Mouse (Mus musculus) neural tube, embryonic 15.5 days (tissue): Measurements from ENCODE around the gene AW209491. TPM values are rescaled to one million over a fixed set of nuclear protein-coding genes. Genes with fewer than 3 reads are reported as not detected.

Source experiments
- ATAC-seq: fragments of 200-750 bp; cut with Nextera tagmentation; 2 replicates; pipeline ENCODE4 v1.8.0; 2017; ENCODE audit warnings: mild to moderate bottlenecking, moderate TSS enrichment, moderate library complexity; ENCODE audit not compliant: low FRiP score
- H3K27ac ChIP-seq: fragments of 300-500 bp; sonication (generic); replicated peaks from 2 replicates; pipeline ENCODE4 v1.5.1; 2015; ENCODE audit warnings: mild to moderate bottlenecking, inconsistent platforms
- H3K27me3 ChIP-seq: fragments of 300-500 bp; sonication (generic); replicated peaks from 2 replicates; pipeline ENCODE4 v1.6.1; 2015; ENCODE audit warnings: inconsistent platforms
- H3K36me3 ChIP-seq: fragments of 300-500 bp; sonication (generic); 2 replicates; pipeline ENCODE4 v1.6.1; 2015; ENCODE audit warnings: inconsistent platforms
- H3K4me1 ChIP-seq: fragments of 300-500 bp; sonication (generic); 2 replicates; pipeline ENCODE4 v1.6.1; 2015; ENCODE audit warnings: inconsistent platforms
- H3K4me2 ChIP-seq: fragments of 300-500 bp; sonication (generic); 2 replicates; pipeline ENCODE4 v1.6.1; 2015; ENCODE audit warnings: inconsistent platforms, mild to moderate bottlenecking, moderate library complexity
- H3K4me3 ChIP-seq: fragments of 300-500 bp; sonication (generic); replicated peaks from 2 replicates; pipeline ENCODE4 v1.5.1; 2015; ENCODE audit warnings: mild to moderate bottlenecking, inconsistent platforms
- H3K9ac ChIP-seq: fragments of 300-500 bp; sonication (generic); replicated peaks from 2 replicates; pipeline ENCODE4 v1.6.1; 2015; ENCODE audit warnings: mild to moderate bottlenecking, inconsistent platforms
- H3K9me3 ChIP-seq: fragments of 300-500 bp; sonication (generic); replicated peaks from 2 replicates; pipeline ENCODE4 v1.6.1; 2016; ENCODE audit warnings: inconsistent platforms
- WGBS: fragments of 180-500 bp; shearing (Covaris S2); methylation state at CpG from one replicate; pipeline ENCODE4 v1.1.7; 2015; ENCODE audit warnings: mixed read lengths; 5-methylcytosine and 5-hydroxymethylcytosine counted together
- polyA plus RNA-seq: library from polyadenylated mRNA; unstranded; fragments of >200 nt; fragmentation: Nextera tagmentation; extraction: Ambion mirVana; gene quantifications from 2 replicates; pipeline ENCODE4 v1.2.1, GENCODE M21; 2015

Gene AW209491
- polyA plus RNA-seq, 1 experiment from 2014 or later = 44.5 TPM

- Histone ChIP-seq H3K4me3 (no peak overlapping the region), H3K36me3 (no peaks in the 10 kb centered on the region), H3K27ac (no peak overlapping the region), H3K4me1 (no peaks in the 10 kb centered on the region), H3K4me2 (no peak overlapping the region), H3K9ac (no peak overlapping the region), H3K9me3 (no peaks in the 10 kb centered on the region), H3K27me3 (no peaks in the 10 kb centered on the region)
- peak; percentile 50; the same call in 1 of the 2 replicates for ATAC-seq
- WGBS = 24% methylated on average over 2 of the region's 2 CpGs
These were observed 40.4 kb downstream of the AW209491 start for GRCm38 (mm10) chr13:14670342-14670741.

Other genes with a start within 250 kb of the AW209491 start
- 30.7 and 42.7 TPM in 2 replicates for gene Hecw1, start 106.9 kb upstream of the AW209491 start, polyA plus RNA-seq
- 112 and 127 TPM in 2 replicates for gene Mrpl32, start 17.0 kb upstream of the AW209491 start, polyA plus RNA-seq
- 175 and 187 TPM in 2 replicates for gene Psma2, start 16.9 kb upstream of the AW209491 start, polyA plus RNA-seq